Mouse (Mus musculus) lung, postnatal 4 days (tissue): Measurements from ENCODE around the gene Zdhhc4.

Experiments
- DNase-seq, 2 experiments: peaks; one replicate each; pipeline ENCODE4 v3.0.0; 2021

The Zdhhc4 gene

GRCm38 (mm10) chr5:143328690-143329495 lies at the start of gene Zdhhc4:
Gene Zdhhc4, minus strand, starts transcription at chr5:143329256.
- DNase-seq = peak; percentile 92 to 94

DNA sequence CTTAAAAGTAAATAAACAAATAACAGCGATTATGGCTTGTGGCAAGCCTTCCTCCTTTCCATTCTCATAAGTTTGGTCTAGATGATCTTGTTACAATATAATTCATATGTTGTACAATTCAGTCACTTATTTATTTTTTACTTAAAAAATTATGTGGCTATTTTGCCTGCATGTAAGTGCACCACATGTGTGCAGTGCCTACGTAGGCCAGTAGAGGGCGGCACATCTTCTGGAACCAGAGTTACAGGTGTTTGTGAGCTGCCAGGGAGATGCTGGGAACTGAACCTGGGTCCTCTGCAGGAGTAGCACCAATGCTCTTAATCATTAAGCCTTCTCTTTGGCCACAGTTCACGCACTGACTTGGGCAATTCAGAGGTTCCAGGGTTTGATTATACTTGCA lies 47.1 kb upstream of the Zdhhc4 start:
- no peak for DNase-seq

DNA sequence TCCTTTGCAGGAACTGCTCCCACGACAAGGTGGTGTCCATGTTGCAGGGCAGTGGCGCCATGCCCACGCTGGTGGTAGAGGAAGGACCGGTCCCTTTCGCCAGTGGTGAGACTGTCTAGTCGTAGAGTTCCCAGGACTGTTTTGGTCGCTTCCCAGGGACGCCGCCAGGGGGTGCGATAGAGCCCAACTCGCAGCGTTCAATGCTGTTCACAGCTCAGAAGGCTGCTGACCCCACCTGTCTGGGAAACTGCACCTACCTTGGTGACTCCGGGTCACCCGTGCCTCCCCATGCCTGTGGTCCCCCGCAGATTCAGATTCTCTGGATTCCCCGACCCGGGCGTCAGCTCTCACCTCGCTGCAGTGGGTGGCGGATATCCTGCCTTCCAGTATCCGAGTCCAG lies 46.2 kb upstream of the Zdhhc4 start:
- peak; percentile 59 to 79 for DNase-seq

DNA sequence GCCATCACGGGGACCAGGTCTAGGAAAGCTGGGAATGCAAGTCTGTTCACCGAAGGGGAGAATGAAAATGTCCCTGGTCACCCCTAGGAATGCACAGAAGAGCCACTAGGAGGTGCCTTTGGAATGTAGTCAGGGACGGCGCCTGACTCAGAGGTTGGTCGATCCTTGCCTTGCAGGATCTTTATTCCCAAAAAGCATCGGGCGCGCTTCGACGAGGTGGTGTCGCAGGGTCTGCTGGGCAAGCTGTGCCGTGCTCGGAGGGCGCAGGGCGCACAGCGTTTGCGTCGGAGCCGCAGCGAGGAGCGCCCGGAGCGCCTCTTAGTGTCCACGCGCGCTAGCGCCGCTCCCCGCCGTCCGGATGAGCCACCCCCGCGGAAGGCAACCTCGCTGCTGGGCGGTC lies 43.8 kb upstream of the Zdhhc4 start:
- no peak for DNase-seq

DNA sequence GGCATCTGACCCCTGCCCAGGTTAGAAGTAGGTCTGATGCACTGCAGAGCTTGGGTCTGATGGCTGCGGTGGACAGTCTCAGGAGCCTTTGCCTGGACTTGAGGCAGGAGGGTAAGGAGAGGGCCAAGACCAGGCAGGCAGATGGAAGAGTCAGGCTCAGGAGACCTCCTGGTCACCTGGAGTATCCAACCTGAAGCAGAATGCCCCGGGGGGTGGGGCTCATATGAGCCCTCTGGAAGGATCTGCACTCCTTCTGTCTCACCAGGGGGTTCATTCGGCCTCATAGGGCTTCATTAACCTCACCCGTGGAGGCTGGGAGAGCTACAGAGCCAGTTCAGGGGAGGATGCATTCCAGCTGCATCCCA lies 42.1 kb upstream of the Zdhhc4 start:
- DNase-seq = no peak

DNA sequence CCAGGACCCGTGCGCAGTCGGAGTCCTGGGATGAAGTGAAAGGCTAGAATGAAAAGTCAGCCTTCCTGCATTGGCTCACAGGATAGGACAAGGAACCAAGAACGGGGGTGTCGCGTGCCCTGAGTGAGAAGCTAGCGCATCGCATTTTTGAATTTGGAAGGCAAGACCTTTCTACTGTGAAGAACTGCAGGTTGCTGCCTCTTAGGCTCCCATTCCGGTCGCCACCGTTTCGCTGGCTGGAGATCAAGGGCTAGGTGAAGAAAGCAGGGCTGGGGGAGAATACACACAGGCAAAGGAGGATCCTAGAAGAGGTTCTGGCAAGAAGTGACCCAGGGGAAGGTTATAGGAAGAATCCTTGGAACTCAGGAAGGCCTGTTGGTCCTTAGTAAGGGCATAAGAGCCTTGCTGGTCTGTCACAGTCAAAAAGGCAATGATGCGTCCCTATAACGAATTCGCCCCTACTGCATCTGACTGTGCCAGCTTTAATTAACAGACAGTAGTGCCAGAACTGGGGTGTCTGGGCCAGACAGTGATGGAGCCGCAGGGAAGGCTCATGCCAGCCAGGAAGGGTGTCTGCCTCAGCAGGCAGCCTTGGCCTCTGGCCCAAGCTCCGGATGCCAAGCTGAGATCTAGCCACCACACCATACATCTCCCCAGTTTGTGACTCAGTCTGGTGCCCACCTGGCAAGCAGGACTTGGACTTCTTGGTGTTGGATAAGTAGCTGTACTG lies 41.5 kb upstream of the Zdhhc4 start:
- DNase-seq = no peak

DNA sequence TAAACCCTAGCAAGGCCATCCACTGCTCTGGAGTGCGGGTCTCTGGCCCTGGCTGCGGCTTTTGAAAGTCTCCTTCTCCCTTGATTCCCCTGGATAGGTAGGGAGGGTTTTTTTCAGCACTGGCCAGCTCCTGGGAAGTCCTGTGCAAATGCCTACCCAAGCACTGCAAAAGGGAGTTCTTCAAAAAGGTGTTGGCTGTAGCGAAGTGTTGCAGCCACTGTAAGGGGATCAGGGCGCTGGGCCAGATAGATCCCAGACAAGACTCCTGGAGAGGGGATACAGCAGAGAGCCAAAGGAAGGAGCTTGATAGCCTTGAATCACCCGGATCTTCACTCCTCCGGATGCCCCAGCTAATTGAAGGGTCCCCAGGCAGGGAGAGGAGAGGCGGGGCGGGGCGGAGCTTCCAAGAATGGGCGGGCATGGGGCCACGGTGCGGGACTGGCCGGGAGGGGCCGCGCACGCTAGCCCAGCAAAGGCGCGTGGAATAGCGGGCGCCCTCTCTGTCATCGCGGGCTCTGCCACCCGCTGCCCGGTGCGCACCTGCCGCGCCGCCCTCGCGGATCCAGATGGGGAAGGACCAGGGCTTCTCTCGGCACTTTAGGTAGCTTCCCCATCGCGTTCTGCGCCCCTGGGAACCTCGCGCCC lies 40.7 kb upstream of the Zdhhc4 start:
- no peak for DNase-seq

DNA sequence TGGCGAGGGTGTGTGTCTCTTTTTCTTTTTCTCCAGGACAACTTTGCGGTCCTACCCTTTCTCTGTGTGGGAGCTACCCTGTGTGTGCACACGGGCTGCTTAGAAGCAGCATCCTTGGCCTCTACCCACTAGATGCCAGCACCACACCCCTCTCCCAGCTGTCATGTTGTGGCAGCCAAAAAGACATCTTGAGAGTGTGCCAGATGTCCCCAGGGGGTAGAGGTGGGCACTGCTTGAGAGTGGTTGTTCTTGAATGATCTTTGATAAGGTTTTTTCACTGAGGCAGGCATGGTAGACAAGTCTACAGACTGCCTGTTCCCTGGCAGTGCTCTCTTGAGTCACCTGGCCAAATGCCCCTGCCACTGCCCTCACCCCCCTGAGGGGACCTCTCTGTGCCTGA lies 38.9 kb upstream of the Zdhhc4 start:
- no peak for DNase-seq

- peak; percentile 49 to 62 for DNase-seq
These were observed 34.9 kb upstream of the Zdhhc4 start for GRCm38 (mm10) chr5:143363678-143364615.

GRCm38 (mm10) chr5:143361428-143361827 lies 32.4 kb upstream of the Zdhhc4 start:
- no peak for DNase-seq

GRCm38 (mm10) chr5:143360000-143360399 lies 30.9 kb upstream of the Zdhhc4 start:
- no peak for DNase-seq

- no peak for DNase-seq
These were observed 30.2 kb upstream of the Zdhhc4 start for GRCm38 (mm10) chr5:143359263-143359662.

- no peak for DNase-seq
These were observed 28.5 kb upstream of the Zdhhc4 start for GRCm38 (mm10) chr5:143357564-143357963.

- DNase-seq = no peak
These were observed 27.8 kb upstream of the Zdhhc4 start, which contains the start of gene Grid2ip for GRCm38 (mm10) chr5:143356686-143357388. Gene Grid2ip, plus strand, starts transcription at chr5:143357338.

- DNase-seq = no peak
These were observed 27.0 kb upstream of the Zdhhc4 start for GRCm38 (mm10) chr5:143356017-143356416.

- no peak for DNase-seq
These were observed 17.3 kb upstream of the Zdhhc4 start for GRCm38 (mm10) chr5:143346367-143346766.

GRCm38 (mm10) chr5:143339603-143340002 lies 10.5 kb upstream of the Zdhhc4 start:
- no peak for DNase-seq

DNA sequence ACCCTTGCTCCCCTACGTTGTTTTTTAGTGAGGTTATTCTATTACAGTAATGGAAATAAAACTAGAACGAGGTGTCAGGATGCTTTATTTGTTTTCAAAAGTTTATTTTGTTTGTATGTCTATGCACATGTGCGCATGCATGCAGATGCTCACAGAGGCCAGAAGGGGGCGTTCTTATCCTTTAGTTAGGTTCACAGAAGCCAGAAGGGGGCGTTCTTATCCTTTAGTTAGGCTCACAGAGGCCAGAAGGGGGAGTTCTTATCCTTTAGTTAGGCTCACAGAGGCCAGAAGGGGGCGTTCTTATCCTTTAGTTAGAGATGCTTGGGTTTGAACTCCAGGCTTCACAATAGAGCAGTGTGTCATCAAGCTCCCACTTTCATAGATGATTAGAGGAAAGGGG lies 7.5 kb upstream of the Zdhhc4 start:
- no peak for DNase-seq

DNA sequence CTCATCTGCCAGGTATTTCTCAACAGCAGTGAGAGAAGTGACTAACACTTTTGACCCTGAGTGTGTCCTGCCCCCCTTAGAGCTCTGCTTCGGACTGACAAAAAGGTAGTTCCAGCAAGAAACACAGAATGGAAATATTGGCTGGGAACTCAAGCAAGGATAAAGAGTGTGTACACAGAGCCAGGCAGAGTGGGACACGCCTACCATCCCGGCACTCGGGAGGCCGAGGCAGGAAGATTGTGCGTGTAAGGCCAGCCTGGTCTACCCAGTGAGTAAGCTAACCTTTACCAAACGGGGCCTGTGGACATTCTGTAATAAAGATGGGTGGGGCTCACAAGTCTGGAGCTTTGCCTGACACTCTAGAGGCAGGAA lies 6.0 kb upstream of the Zdhhc4 start:
- no peak for DNase-seq

- no peak for DNase-seq
These were observed 5.5 kb upstream of the Zdhhc4 start for GRCm38 (mm10) chr5:143334418-143335088.

DNA sequence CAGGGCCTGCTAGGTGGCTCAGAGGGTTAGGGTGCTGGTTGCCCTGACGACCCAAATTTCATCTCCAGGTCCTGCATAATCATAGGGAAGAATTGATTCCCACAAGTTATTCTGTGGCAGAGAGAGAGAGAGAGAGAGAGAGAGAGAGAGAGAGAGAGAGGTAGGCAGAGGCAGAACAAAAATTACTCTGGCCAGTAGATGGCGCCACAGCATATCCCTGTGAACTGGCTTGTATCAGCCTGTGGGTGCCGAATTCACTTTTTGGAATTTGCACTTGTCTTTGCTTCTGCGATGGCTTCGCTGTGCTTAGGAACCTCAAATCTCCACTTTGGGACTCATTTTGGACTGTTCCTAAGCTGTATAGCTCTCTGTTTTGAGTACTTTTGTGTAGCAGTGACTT lies 4.8 kb upstream of the Zdhhc4 start:
- DNase-seq = peak in 1 of 2 experiments; percentile 75

DNA sequence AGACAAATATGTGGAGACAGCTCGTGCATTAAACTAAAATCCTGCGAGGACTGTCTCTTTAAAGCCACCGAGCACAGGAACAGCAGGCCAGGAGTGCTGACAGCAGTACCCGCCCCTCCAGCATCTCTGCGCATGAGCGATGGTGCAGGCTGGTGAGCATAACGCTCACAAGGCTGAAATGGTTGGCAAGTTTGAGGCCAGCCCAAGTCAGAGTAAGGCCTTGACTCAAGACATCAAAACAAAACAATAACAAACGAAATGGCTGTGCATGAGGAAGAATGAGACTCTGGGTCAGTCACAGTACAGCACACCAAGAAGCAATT lies 11.8 kb downstream of the Zdhhc4 start:
- DNase-seq = no peak
